Mouse (Mus musculus): Measurements from ENCODE around the gene Syne2.

GRCm38 (mm10) chr12:76085956-76086905 is 268.3 kb downstream of the Syne2 start:
- no peak for TF ChIP-seq EP300 (IDR thresholded peaks at IDR 0.05; ENCODE audit: insufficient read depth, low read depth, low read length)
- no peak for TF ChIP-seq CTCF (IDR thresholded peaks at IDR 0.05)

All from heart, adult 2 months (tissue).